Mouse (Mus musculus) CH12.LX (cell line): ENCODE measurements around the gene Mrpl55. TPM values are rescaled to one million over a fixed set of nuclear protein-coding genes. Genes with fewer than 3 reads are reported as not detected.

Experiments
- DNase-seq: peaks from one replicate; pipeline ENCODE4 v3.0.0-alpha.2; 2013; ENCODE audit errors: extremely low read depth
- H3K27ac ChIP-seq: 2 replicates; pipeline ENCODE4 v1.5.1; 2012; ENCODE audit warnings: low read depth, mild to moderate bottlenecking, control low read depth, moderate library complexity; ENCODE audit not compliant: insufficient read depth
- H3K27me3 ChIP-seq: replicated peaks from 2 replicates; pipeline ENCODE3; 2012; ENCODE audit warnings: inconsistent platforms
- H3K36me3 ChIP-seq, 2 experiments: replicated peaks in 1 of 2; 2 replicates each; pipeline versions ENCODE3 to v1.6.1; 2012; ENCODE audit warnings: inconsistent platforms in 1 of 2, low read length in 1 of 2, mild to moderate bottlenecking in 1 of 2, mixed read lengths in 1 of 2, moderate library complexity in 1 of 2; ENCODE audit not compliant: control insufficient read depth in 1 of 2, insufficient read depth in 1 of 2
- H3K4me1 ChIP-seq, 2 experiments: 2 replicates each; pipeline ENCODE4 v1.6.1; 2012; ENCODE audit warnings: inconsistent platforms in 1 of 2, moderate library complexity in 1 of 2; ENCODE audit not compliant: insufficient read depth in 2 of 2, control insufficient read depth in 1 of 2
- H3K4me2 ChIP-seq: 2 replicates; pipeline ENCODE4 v1.6.1; 2012; ENCODE audit warnings: low read depth, mild to moderate bottlenecking, control low read depth; ENCODE audit not compliant: poor library complexity, insufficient read depth, severe bottlenecking
- H3K4me3 ChIP-seq, 3 experiments: fragments of 150-350 bp in 1 of 3; sonication (generic) in 1 of 3; replicated peaks in 1 of 3; 2 replicates each; pipeline versions ENCODE3 to v1.5.1; 2011 to 2012; ENCODE audit warnings: low read depth in 2 of 3, low read length in 2 of 3, mild to moderate bottlenecking in 2 of 3, moderate library complexity in 2 of 3, control low read depth in 1 of 3, improper control_type of control experiment in 1 of 3, inconsistent platforms in 1 of 3, mixed read lengths in 1 of 3; ENCODE audit not compliant: poor library complexity in 1 of 3
- H3K79me2 ChIP-seq: replicated peaks from 2 replicates; pipeline ENCODE4 v1.6.1; 2012; ENCODE audit warnings: mild to moderate bottlenecking, moderate library complexity; ENCODE audit not compliant: control insufficient read depth, poor library complexity, insufficient read depth, severe bottlenecking; ENCODE audit errors: extremely low read depth
- H3K9ac ChIP-seq: 2 replicates; pipeline ENCODE4 v1.6.1; 2012; ENCODE audit warnings: low read depth, mild to moderate bottlenecking, control low read depth, moderate library complexity; ENCODE audit not compliant: insufficient read depth
- H3K9me3 ChIP-seq: replicated peaks from 2 replicates; pipeline ENCODE3; 2012; ENCODE audit warnings: low read length, inconsistent platforms, mixed read lengths
- CHD1 ChIP-seq: IDR thresholded peaks from 2 replicates; pipeline ENCODE4 v1.6.1; 2012; ENCODE audit warnings: low read depth, low read length, improper control_type of control experiment, inconsistent platforms
- CTCF ChIP-seq, 2 experiments: IDR thresholded peaks in 1 of 2; conservative IDR thresholded peaks in 1 of 2; 2 replicates each; pipeline ENCODE4 v1.5.1; 2011 to 2012; ENCODE audit warnings: low read depth in 2 of 2, low read length in 2 of 2, improper control_type of control experiment in 1 of 2, inconsistent platforms in 1 of 2, mild to moderate bottlenecking in 1 of 2, moderate library complexity in 1 of 2
- E2F4 ChIP-seq: IDR thresholded peaks from 2 replicates; pipeline ENCODE4 v1.6.1; 2011; ENCODE audit warnings: low read depth, low read length, improper control_type of control experiment; ENCODE audit not compliant: insufficient replicate concordance
- EP300 ChIP-seq: IDR thresholded peaks from 2 replicates; pipeline ENCODE4 v1.6.1; 2011; ENCODE audit warnings: low read length, improper control_type of control experiment
- ETS1 ChIP-seq: conservative IDR thresholded peaks from 2 replicates; pipeline ENCODE4 v1.6.1; 2012; ENCODE audit warnings: low read depth, mild to moderate bottlenecking, inconsistent platforms, low read length, improper control_type of control experiment, moderate library complexity
- HCFC1 ChIP-seq: IDR thresholded peaks from 2 replicates; pipeline ENCODE4 v1.6.1; 2012; ENCODE audit warnings: low read depth, mild to moderate bottlenecking, inconsistent platforms, low read length, improper control_type of control experiment
- JUN ChIP-seq: IDR thresholded peaks from 2 replicates; pipeline ENCODE4 v1.6.1; 2011; ENCODE audit warnings: low read depth, mild to moderate bottlenecking, low read length, improper control_type of control experiment, moderate library complexity; ENCODE audit not compliant: insufficient read depth
- KAT2A ChIP-seq: IDR thresholded peaks from 2 replicates; pipeline ENCODE4 v1.6.1; 2012; ENCODE audit warnings: low read length, improper control_type of control experiment, inconsistent platforms; ENCODE audit not compliant: insufficient replicate concordance
- MAFK ChIP-seq: IDR thresholded peaks from 2 replicates; pipeline ENCODE4 v1.6.1; 2011; ENCODE audit warnings: low read length, improper control_type of control experiment; ENCODE audit not compliant: insufficient replicate concordance
- MYC ChIP-seq: IDR thresholded peaks from 2 replicates; pipeline ENCODE4 v1.6.1; 2011; ENCODE audit warnings: low read depth, mild to moderate bottlenecking, improper control_type of control experiment, low read length
- SIN3A ChIP-seq: IDR thresholded peaks from 2 replicates; pipeline ENCODE4 v1.6.1; 2012; ENCODE audit warnings: low read length, improper control_type of control experiment, inconsistent platforms
- TBP ChIP-seq: conservative IDR thresholded peaks from 2 replicates; pipeline ENCODE4 v1.6.1; 2011; ENCODE audit warnings: low read depth, low read length, improper control_type of control experiment
- TCF12 ChIP-seq: IDR thresholded peaks from 2 replicates; pipeline ENCODE4 v1.6.1; 2014; ENCODE audit warnings: low read depth, mild to moderate bottlenecking, inconsistent platforms, low read length, improper control_type of control experiment
- UBTF ChIP-seq: IDR thresholded peaks from 2 replicates; pipeline ENCODE4 v1.6.1; 2012; ENCODE audit warnings: low read depth, mild to moderate bottlenecking, inconsistent platforms, low read length, improper control_type of control experiment, moderate library complexity
- USF1 ChIP-seq: IDR thresholded peaks from 2 replicates; pipeline ENCODE4 v1.6.1; 2014; ENCODE audit warnings: low read depth, mild to moderate bottlenecking, inconsistent platforms, low read length, improper control_type of control experiment
- USF2 ChIP-seq: conservative IDR thresholded peaks from 2 replicates; pipeline ENCODE4 v1.6.1; 2011; ENCODE audit warnings: low read depth, low read length, improper control_type of control experiment
- ZC3H11A ChIP-seq: IDR thresholded peaks from 2 replicates; pipeline ENCODE4 v1.6.1; 2012; ENCODE audit warnings: low read depth, mild to moderate bottlenecking, inconsistent platforms, low read length, improper control_type of control experiment
- ZKSCAN1 ChIP-seq: IDR thresholded peaks from 2 replicates; pipeline ENCODE4 v1.6.1; 2012; ENCODE audit warnings: low read depth, inconsistent platforms, low read length, improper control_type of control experiment, borderline replicate concordance
- ZNF384 ChIP-seq: IDR thresholded peaks from 2 replicates; pipeline ENCODE4 v1.6.1; 2012; ENCODE audit warnings: low read depth, low read length, improper control_type of control experiment, inconsistent platforms
- dilution Hi-C: fragments of 300-500 bp; cut with MboI; formaldehyde crosslinking; loops from 2 replicates; pipeline ENCODE4 v1.14.3; 2020; ENCODE audit warnings: low sequenced_read_pairs; ENCODE audit not compliant: extremely low pct_unique_long_range_greater_than_20kb, extremely low pct_ligation_motif_present
- in situ Hi-C: fragments of 300-500 bp; cut with MboI; formaldehyde crosslinking; loops from 3 replicates; pipeline ENCODE4 v1.14.3; 2019; ENCODE audit warnings: low sequenced_read_pairs, low pct_ligation_motif_present, low pct_unique_long_range_greater_than_20kb, mixed read lengths
- polyA plus RNA-seq: library from polyadenylated mRNA; unstranded; fragments of >175 nt; gene quantifications from 2 replicates; pipeline ENCODE4 v1.2.1, GENCODE M21; 2012; ENCODE audit warnings: low read depth; ENCODE audit not compliant: insufficient read length
- total RNA-seq, 2 experiments: library from RNA; depleted of rRNA; stranded (reverse); fragments of 300-350 nt in 1 of 2; fragments of >200 nt in 1 of 2; gene quantifications; 2 replicates each; pipeline ENCODE4 v1.2.3; 2012 to 2014

The Mrpl55 gene
- total and polyA plus RNA-seq, 3 experiments, result 74.4 to 92.9 (median 88.2) TPM

- no peak for TF ChIP-seq JUN
- TF ChIP-seq, all 38 proteins: peak for 24
These were observed at the start of gene Mrpl55 (continued) for GRCm38 (mm10) chr11:59202081-59202995.

- TF ChIP-seq TCF12 (no peak), ZC3H11A (no peak), CHD1 (no peak), SIN3A (no peak), TBP (no peak), UBTF (no peak), ZKSCAN1 (no peak), MAFK (no peak), ZNF384 (no peak), KAT2A (no peak), E2F4 (no peak), MYC (no peak), USF2 (no peak), ETS1 (no peak), CTCF (conservative IDR thresholded peaks at IDR 0.05 in 1 of 2, IDR thresholded peaks at IDR 0.05 in 1 of 2; ENCODE audit: low read depth in 2 of 2, low read length in 2 of 2) (no peak)
- Histone ChIP-seq H3K4me1 (peaks cover 11 to 17% of the 10 kb centered on the region in 2 experiments), H3K36me3 (peaks cover 11 to 32% of the 10 kb centered on the region in 2 experiments), H3K27me3 (peaks cover 8% of the 10 kb centered on the region), H3K4me2 (no peak overlapping the region), H3K27ac (no peak overlapping the region), H3K79me2 (no peaks in the 10 kb centered on the region), H3K9ac (no peak overlapping the region), H3K9me3 (no peaks in the 10 kb centered on the region), H3K4me3 (no peak overlapping the region)
- DNase-seq, result no peak
- dilution Hi-C loops, result no loop called here
- in situ Hi-C loops, result no loop called here
These were observed 48.1 kb upstream of the Mrpl55 start for GRCm38 (mm10) chr11:59154220-59154619.

DNA sequence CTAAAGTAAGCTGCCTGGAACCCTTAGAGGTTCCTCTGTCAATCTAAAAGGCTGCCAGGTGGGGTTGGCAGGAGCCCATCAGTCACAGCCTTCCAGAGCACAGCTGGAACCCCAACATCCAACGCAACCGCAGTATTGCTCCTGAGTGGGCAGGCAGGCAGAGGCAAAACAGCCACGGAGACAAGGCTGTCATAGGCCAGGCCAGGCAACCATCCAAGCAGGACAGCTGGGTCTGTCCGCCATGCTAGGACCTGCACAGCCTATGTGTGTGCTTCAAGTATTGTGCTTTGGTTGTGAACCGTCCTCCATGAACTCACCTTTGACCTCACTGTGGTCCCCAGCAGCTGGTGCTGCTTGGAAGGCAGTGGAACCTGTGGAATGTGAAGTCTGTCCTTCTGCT, 46.4 kb upstream of the Mrpl55 start:
- in situ Hi-C loops, result no loop called here

More for the DNA sequence above, 46.4 kb upstream of the Mrpl55 start:
- Histone ChIP-seq H3K79me2 (no peaks in the 10 kb centered on the region), H3K27me3 (no peaks in the 10 kb centered on the region), H3K36me3 (peaks cover 11 to 36% of the 10 kb centered on the region in 2 experiments)
- TF ChIP-seq USF1 (no peak), EP300 (no peak), UBTF (no peak), HCFC1 (no peak), ZKSCAN1 (no peak), E2F4 (no peak), SIN3A (no peak)
- TF ChIP-seq, all 38 proteins: peak for 0
- Histone ChIP-seq H3K27ac (no peak overlapping the region), H3K9me3 (no peaks in the 10 kb centered on the region), H3K4me2 (no peak overlapping the region), H3K9ac (no peak overlapping the region), H3K4me3 (no peak overlapping the region), H3K4me1 (peaks cover 16 to 30% of the 10 kb centered on the region in 2 experiments)
- DNase-seq, result no peak
- dilution Hi-C loops, result no loop called here
